Mouse (Mus musculus): ENCODE measurements around the gene Atrnl1. TPM values are rescaled to one million over a fixed set of nuclear protein-coding genes. Genes with fewer than 3 reads are reported as not detected.
A peak's percentile ranks its signal among the peaks of the same experiment; 100 is the strongest.

The Atrnl1 gene
- polyA plus RNA-seq, 1 experiment from 2014 or later = 0.60 TPM

DNA sequence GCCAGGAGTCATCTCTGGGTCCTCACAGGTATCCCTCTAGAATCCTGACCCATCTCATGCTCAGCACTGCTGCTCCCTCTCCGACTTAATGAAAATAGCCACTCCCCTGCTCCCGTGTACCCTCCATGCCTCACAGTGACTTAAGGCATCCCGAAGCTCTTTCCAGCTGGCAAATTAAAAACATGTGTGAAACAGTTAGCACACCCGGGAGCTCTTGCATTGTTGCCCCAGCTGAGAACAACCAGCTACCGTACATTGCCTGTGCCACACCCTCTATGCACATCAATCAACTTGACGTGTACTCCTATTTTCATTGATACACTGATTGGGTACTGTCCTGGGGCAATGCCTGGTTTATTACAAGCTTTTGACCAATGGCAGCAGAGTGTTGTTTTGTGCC, 510.8 kb downstream of the Atrnl1 start:
- ATAC-seq (ENCODE audit: low read depth) = no peak
- Histone ChIP-seq H3K4me2 (ENCODE audit: low read depth, low read length) (no peak overlapping the region), H3K9me3 (replicated peaks; ENCODE audit: control insufficient read depth, low read length) (no peaks in the 10 kb centered on the region), H3K27ac (ENCODE audit: low read length) (no peak overlapping the region), H3K9ac (ENCODE audit: low read depth, low read length) (no peak overlapping the region), H3K27me3 (ENCODE audit: control insufficient read depth, insufficient read depth, low read depth, low read length) (no peaks in the 10 kb centered on the region), H3K4me3 (ENCODE audit: low read depth, low read length) (no peak overlapping the region), H3K4me1 (ENCODE audit: control insufficient read depth, low read depth, low read length) (no peaks in the 10 kb centered on the region), H3K36me3 (ENCODE audit: control insufficient read depth, insufficient read depth) (no peaks in the 10 kb centered on the region)
- WGBS (ENCODE audit: insufficient replicate concordance) = 65% methylated on average over 6 of the region's 6 CpGs

DNA sequence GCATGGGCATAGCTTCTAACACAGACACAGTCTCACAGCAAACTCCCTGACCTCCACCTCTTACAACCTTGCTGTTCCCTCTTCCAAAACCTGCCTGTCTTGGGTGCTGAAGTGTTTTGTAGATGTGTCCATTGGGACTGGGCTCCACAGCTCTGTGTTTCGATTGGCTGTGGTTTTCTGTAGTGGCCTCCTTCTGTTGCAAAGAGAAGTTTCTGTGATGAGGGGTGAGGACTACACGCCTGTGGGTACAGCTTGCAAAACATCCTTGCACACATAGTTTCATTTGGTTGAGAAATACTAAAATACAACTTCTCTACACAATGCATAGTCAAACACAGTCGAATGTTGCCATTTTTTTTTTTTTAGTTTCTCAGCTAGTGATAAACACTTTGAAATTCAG, 512.8 kb downstream of the Atrnl1 start:
- no peaks in the 10 kb centered on the region for H3K4me1 ChIP-seq (ENCODE audit: control insufficient read depth, low read depth, low read length)
- no peaks in the 10 kb centered on the region for H3K27me3 ChIP-seq (ENCODE audit: control insufficient read depth, insufficient read depth, low read depth, low read length)
- peak; percentile 35; the same call in 1 of the 2 replicates for ATAC-seq (ENCODE audit: low read depth)
- H3K4me2 ChIP-seq (ENCODE audit: low read depth, low read length) = no peak overlapping the region
- no peaks in the 10 kb centered on the region for H3K36me3 ChIP-seq (ENCODE audit: control insufficient read depth, insufficient read depth)
- WGBS (ENCODE audit: insufficient replicate concordance) = 41% methylated on average over 3 of the region's 3 CpGs
- no peak overlapping the region for H3K9ac ChIP-seq (ENCODE audit: low read depth, low read length)
- peak overlapping the region; percentile 38 for H3K27ac ChIP-seq (ENCODE audit: low read length)
- H3K9me3 ChIP-seq (replicated peaks; ENCODE audit: control insufficient read depth, low read length) = no peaks in the 10 kb centered on the region
- H3K4me3 ChIP-seq (ENCODE audit: low read depth, low read length) = no peak overlapping the region

DNA sequence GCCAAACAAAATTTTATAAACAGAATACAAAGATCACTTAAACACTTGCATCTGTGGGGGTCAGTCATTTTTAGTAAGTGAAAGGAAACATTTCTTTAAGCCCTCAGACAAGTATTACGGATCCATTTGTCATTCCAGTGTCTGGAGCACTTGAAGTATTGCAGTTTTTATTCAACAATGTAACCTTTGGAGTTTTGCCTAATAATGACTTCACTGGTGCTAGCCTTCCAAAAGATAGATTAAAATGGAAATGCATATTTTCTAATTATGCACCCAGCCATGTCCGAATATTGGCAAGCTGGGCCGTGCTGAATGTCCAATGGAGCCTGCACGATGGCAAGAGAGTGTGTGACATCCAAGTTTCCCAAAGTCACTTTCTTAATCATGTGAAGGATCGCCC, 513.7 kb downstream of the Atrnl1 start:
- WGBS (ENCODE audit: insufficient replicate concordance) = 69% methylated on average over 5 of the region's 5 CpGs
- Histone ChIP-seq H3K4me2 (ENCODE audit: low read depth, low read length) (no peak overlapping the region), H3K36me3 (ENCODE audit: control insufficient read depth, insufficient read depth) (no peaks in the 10 kb centered on the region), H3K9me3 (replicated peaks; ENCODE audit: control insufficient read depth, low read length) (no peaks in the 10 kb centered on the region), H3K27ac (ENCODE audit: low read length) (no peak overlapping the region), H3K4me1 (ENCODE audit: control insufficient read depth, low read depth, low read length) (no peaks in the 10 kb centered on the region), H3K9ac (ENCODE audit: low read depth, low read length) (no peak overlapping the region), H3K27me3 (ENCODE audit: control insufficient read depth, insufficient read depth, low read depth, low read length) (no peaks in the 10 kb centered on the region), H3K4me3 (ENCODE audit: low read depth, low read length) (no peak overlapping the region)
- ATAC-seq (ENCODE audit: low read depth) = no peak

DNA sequence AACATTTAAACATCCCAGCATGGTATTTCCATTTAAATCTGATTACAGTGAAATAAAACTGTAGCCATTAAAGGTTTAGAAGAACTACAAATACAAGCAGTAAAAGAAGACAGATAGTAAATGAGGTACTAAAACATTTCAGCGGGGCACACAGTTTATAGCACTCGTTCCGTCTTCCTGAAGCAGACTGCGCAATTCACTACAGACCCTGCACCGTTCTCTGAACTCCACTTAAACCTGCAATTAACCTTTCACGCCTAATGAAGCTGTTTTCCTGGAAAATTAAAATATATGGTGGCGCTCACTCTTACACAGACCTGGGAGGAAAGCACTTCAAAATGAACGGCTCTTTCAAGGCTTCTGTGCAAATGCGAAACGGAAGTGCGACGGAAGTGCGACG, 514.2 kb downstream of the Atrnl1 start:
- no peaks in the 10 kb centered on the region for H3K36me3 ChIP-seq (ENCODE audit: control insufficient read depth, insufficient read depth)
- no peaks in the 10 kb centered on the region for H3K4me1 ChIP-seq (ENCODE audit: control insufficient read depth, low read depth, low read length)
- WGBS (ENCODE audit: insufficient replicate concordance) = 78% methylated on average over 14 of the region's 14 CpGs
- ATAC-seq (ENCODE audit: low read depth) = no peak
- H3K4me2 ChIP-seq (ENCODE audit: low read depth, low read length) = no peak overlapping the region
- H3K27me3 ChIP-seq (ENCODE audit: control insufficient read depth, insufficient read depth, low read depth, low read length) = no peaks in the 10 kb centered on the region
- H3K27ac ChIP-seq (ENCODE audit: low read length) = no peak overlapping the region
- H3K4me3 ChIP-seq (ENCODE audit: low read depth, low read length) = no peak overlapping the region
- H3K9me3 ChIP-seq (replicated peaks; ENCODE audit: control insufficient read depth, low read length) = no peaks in the 10 kb centered on the region
- H3K9ac ChIP-seq (ENCODE audit: low read depth, low read length) = no peak overlapping the region

DNA sequence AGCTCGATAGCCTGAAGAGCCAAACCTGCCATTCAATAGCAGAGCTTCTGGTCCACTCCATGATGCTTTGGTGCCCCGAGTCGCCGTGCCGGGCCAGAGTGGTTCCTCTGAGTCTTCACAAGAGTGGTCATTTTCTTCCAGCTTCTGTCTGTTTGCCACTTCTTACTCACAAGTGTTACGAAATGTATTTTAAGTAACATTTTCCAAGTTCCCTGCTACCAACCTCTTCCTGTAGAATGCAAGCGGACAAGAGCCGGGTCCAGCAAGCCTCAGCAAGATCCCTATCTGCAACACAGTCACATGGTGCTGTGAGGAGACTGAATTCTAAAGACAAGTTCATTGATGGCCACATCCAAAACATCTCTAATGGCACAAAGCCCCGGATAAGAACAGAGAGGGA, 521.1 kb downstream of the Atrnl1 start:
- H3K9ac ChIP-seq (ENCODE audit: low read depth, low read length) = no peak overlapping the region
- no peaks in the 10 kb centered on the region for H3K9me3 ChIP-seq (replicated peaks; ENCODE audit: control insufficient read depth, low read length)
- no peaks in the 10 kb centered on the region for H3K4me1 ChIP-seq (ENCODE audit: control insufficient read depth, low read depth, low read length)
- no peaks in the 10 kb centered on the region for H3K27me3 ChIP-seq (ENCODE audit: control insufficient read depth, insufficient read depth, low read depth, low read length)
- no peaks in the 10 kb centered on the region for H3K36me3 ChIP-seq (ENCODE audit: control insufficient read depth, insufficient read depth)
- no peak overlapping the region for H3K27ac ChIP-seq (ENCODE audit: low read length)
- H3K4me2 ChIP-seq (ENCODE audit: low read depth, low read length) = no peak overlapping the region
- no peak overlapping the region for H3K4me3 ChIP-seq (ENCODE audit: low read depth, low read length)
- no peak for ATAC-seq (ENCODE audit: low read depth)
- 67% methylated on average over 9 of the region's 9 CpGs for WGBS (ENCODE audit: insufficient replicate concordance)

DNA sequence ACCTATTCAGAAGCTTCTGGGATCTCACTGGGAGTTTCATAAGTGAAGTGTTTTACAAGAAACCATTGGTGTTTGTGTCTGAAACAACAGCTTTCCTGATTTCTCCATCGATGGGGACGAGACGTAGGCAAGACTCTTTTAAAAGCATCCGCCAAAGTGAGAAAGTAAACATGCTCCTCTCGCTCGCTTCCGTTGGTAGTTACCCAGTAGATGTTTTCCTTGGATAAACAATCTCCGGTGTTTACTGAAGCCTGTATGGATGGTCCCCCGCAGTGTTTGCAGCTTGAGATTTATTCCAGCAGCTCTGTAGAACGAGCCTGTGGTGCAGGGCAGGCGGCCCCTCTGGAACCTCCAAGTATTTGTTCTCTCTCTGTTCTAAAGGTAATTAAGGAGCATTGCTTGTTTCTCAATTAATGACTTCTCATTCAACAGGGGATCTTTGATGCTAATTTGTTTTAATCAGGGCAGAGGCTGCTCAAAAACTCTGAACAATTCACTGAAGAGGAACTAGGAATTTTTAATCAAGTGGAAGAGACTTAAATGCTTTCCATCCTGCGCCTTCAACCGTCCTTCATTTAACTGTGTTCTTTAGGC, 529.5 kb downstream of the Atrnl1 start:
- Histone ChIP-seq H3K9ac (ENCODE audit: low read depth, low read length) (no peak overlapping the region), H3K9me3 (replicated peaks; ENCODE audit: control insufficient read depth, low read length) (no peaks in the 10 kb centered on the region)
- WGBS (ENCODE audit: insufficient replicate concordance) = 44% methylated on average over 13 of the region's 13 CpGs

DNA sequence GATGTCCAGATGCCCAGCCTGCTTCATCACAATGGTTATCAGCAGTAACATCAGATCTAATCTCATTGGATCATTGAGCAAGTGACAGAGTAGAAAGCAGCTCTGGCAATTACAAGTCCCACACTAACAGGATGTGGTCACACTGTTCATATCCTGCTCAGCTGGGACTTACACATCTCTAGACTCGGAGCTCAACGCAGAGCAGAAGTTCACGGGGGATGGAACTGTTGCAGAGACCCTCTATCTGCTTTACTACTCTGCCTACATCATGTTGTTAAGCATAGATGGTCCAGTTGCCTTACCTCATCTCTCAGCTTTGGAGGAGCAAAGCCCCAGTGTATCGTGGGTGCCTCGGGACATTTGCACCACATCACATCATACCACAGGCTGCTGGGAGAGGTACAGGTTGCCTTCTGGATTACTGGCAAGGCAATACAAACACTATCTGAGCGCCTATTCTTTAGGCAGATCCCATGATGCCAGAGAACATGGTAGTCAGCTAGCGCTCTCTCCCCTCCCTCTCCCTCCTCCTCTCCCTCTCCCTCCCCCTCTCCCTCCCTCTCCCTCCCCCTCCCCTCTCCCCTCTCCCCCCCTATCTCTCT, 533.1 kb downstream of the Atrnl1 start:
- H3K4me3 ChIP-seq (ENCODE audit: low read depth, low read length) = no peak overlapping the region
- no peaks in the 10 kb centered on the region for H3K9me3 ChIP-seq (replicated peaks; ENCODE audit: control insufficient read depth, low read length)
- no peaks in the 10 kb centered on the region for H3K27me3 ChIP-seq (ENCODE audit: control insufficient read depth, insufficient read depth, low read depth, low read length)
- no peak overlapping the region for H3K9ac ChIP-seq (ENCODE audit: low read depth, low read length)
- 47% methylated on average over 7 of the region's 7 CpGs for WGBS (ENCODE audit: insufficient replicate concordance)
- H3K36me3 ChIP-seq (ENCODE audit: control insufficient read depth, insufficient read depth) = no peaks in the 10 kb centered on the region
- H3K4me1 ChIP-seq (ENCODE audit: control insufficient read depth, low read depth, low read length) = no peaks in the 10 kb centered on the region
- no peak overlapping the region for H3K4me2 ChIP-seq (ENCODE audit: low read depth, low read length)
- no peak overlapping the region for H3K27ac ChIP-seq (ENCODE audit: low read length)
- ATAC-seq (ENCODE audit: low read depth) = peak; percentile 30; the same call in 1 of the 2 replicates

More for the DNA sequence above, 529.5 kb downstream of the Atrnl1 start:
- Histone ChIP-seq H3K4me3 (ENCODE audit: low read depth, low read length) (no peak overlapping the region), H3K4me1 (ENCODE audit: control insufficient read depth, low read depth, low read length) (no peaks in the 10 kb centered on the region), H3K36me3 (ENCODE audit: control insufficient read depth, insufficient read depth) (no peaks in the 10 kb centered on the region), H3K4me2 (ENCODE audit: low read depth, low read length) (no peak overlapping the region), H3K27ac (ENCODE audit: low read length) (no peak overlapping the region), H3K27me3 (ENCODE audit: control insufficient read depth, insufficient read depth, low read depth, low read length) (no peaks in the 10 kb centered on the region)
- ATAC-seq (ENCODE audit: low read depth) = no peak

DNA sequence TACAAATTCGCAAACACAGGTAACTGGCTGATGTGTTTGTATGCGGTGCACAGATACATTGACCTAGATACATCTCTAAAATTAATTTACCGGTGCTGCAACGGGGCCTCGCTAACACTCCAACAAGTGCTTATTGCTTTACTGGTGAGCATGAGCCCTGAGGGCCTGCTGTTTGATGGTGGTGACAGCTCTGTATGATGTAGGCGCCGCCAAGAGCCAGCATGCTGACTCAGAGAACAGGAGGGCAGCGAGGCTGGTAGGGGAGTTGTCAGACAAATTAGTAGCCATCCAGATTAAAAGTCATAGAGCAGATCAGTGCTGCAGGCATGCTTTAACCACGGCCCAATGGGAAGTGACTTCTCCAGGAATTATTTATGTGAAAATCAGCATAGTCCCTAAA, 534.7 kb downstream of the Atrnl1 start:
- 66% methylated on average over 9 of the region's 9 CpGs for WGBS (ENCODE audit: insufficient replicate concordance)
- Histone ChIP-seq H3K4me1 (ENCODE audit: control insufficient read depth, low read depth, low read length) (no peaks in the 10 kb centered on the region), H3K9me3 (replicated peaks; ENCODE audit: control insufficient read depth, low read length) (no peaks in the 10 kb centered on the region), H3K27me3 (ENCODE audit: control insufficient read depth, insufficient read depth, low read depth, low read length) (no peaks in the 10 kb centered on the region), H3K9ac (ENCODE audit: low read depth, low read length) (no peak overlapping the region), H3K4me2 (ENCODE audit: low read depth, low read length) (no peak overlapping the region), H3K36me3 (ENCODE audit: control insufficient read depth, insufficient read depth) (no peaks in the 10 kb centered on the region), H3K4me3 (ENCODE audit: low read depth, low read length) (no peak overlapping the region), H3K27ac (ENCODE audit: low read length) (no peak overlapping the region)
- ATAC-seq (ENCODE audit: low read depth) = no peak

DNA sequence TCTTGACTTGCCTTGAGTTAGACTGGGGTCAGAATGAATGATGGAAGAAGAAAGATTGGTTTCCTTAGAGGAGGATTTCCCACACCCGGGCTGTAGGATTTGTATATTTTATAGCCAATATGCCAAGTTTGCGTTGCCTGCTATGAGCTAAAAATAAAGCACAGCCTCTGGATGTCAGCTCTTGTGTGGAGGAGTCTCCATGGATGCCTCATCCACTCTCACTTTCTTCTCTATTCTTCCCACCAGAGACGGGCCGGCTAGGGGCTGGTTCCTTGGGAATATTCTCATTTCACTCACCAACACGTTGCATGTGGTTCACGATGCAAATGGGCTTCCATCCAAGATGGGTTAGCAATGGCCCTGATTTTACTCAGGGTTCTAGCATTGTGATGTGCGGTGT, 540.4 kb downstream of the Atrnl1 start:
- no peak for ATAC-seq (ENCODE audit: low read depth)
- no peaks in the 10 kb centered on the region for H3K4me1 ChIP-seq (ENCODE audit: control insufficient read depth, low read depth, low read length)
- no peaks in the 10 kb centered on the region for H3K9me3 ChIP-seq (replicated peaks; ENCODE audit: control insufficient read depth, low read length)
- H3K27me3 ChIP-seq (ENCODE audit: control insufficient read depth, insufficient read depth, low read depth, low read length) = no peaks in the 10 kb centered on the region
- no peaks in the 10 kb centered on the region for H3K36me3 ChIP-seq (ENCODE audit: control insufficient read depth, insufficient read depth)
- no peak overlapping the region for H3K4me2 ChIP-seq (ENCODE audit: low read depth, low read length)
- 71% methylated on average over 7 of the region's 7 CpGs for WGBS (ENCODE audit: insufficient replicate concordance)
- H3K9ac ChIP-seq (ENCODE audit: low read depth, low read length) = no peak overlapping the region
- no peak overlapping the region for H3K4me3 ChIP-seq (ENCODE audit: low read depth, low read length)
- H3K27ac ChIP-seq (ENCODE audit: low read length) = no peak overlapping the region

Measured in liver, embryonic 16.5 days (tissue).